Mouse (Mus musculus): ENCODE results near the gene Fut2.

GRCm38 (mm10) chr7:45697894-45698293 lies 31.7 kb upstream of the Fut2 start:
- TF ChIP-seq POLR2A (IDR thresholded peaks at IDR 0.05; ENCODE audit: insufficient read depth, low read depth, low read length) = no peak
- TF ChIP-seq CTCF (IDR thresholded peaks at IDR 0.05; ENCODE audit: insufficient read depth, low read depth, low read length) = no peak

Data from olfactory bulb, adult 2 months (tissue).